Mouse (Mus musculus): ENCODE data around the gene Nop2. TPM values are rescaled to one million over a fixed set of nuclear protein-coding genes. Genes with fewer than 3 reads are reported as not detected.
A peak's percentile ranks its signal among the peaks of the same experiment; 100 is the strongest.

The Nop2 gene
- polyA plus RNA-seq, 1 experiment from 2014 or later: 94.1 TPM

DNA sequence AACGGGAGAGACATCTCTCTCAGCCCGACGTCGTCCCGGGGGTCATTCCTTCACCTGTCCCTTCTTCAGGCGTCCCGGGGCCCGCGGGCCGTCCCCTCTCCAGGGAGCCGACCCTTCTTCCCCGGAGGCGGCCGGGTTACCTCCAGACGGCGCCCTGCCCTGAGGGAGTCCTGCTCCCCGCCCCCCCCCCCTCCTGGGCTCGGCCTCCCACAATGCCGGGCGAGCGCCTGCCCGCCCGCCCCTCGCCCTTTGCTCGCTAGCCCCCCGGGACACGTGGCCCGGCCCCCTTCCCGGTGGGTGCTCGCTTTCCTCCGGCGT is 35.5 kb upstream of the Nop2 start:
- peak overlapping the region; percentile 100 for H3K4me3 ChIP-seq
- no peaks in the 10 kb centered on the region for H3K27me3 ChIP-seq (replicated peaks; ENCODE audit: low read depth, poor library complexity, severe bottlenecking)
- WGBS: under 1% methylated on average over 27 of the region's 32 CpGs
- no peaks in the 10 kb centered on the region for H3K9me3 ChIP-seq
- peaks cover 41% of the 10 kb centered on the region for H3K36me3 ChIP-seq (replicated peaks)
- H3K27ac ChIP-seq (replicated peaks): peak overlapping the region; percentile 96
- H3K4me1 ChIP-seq: peaks cover 55% of the 10 kb centered on the region
- DNase-seq (ENCODE audit: low spot score): no peak

DNA sequence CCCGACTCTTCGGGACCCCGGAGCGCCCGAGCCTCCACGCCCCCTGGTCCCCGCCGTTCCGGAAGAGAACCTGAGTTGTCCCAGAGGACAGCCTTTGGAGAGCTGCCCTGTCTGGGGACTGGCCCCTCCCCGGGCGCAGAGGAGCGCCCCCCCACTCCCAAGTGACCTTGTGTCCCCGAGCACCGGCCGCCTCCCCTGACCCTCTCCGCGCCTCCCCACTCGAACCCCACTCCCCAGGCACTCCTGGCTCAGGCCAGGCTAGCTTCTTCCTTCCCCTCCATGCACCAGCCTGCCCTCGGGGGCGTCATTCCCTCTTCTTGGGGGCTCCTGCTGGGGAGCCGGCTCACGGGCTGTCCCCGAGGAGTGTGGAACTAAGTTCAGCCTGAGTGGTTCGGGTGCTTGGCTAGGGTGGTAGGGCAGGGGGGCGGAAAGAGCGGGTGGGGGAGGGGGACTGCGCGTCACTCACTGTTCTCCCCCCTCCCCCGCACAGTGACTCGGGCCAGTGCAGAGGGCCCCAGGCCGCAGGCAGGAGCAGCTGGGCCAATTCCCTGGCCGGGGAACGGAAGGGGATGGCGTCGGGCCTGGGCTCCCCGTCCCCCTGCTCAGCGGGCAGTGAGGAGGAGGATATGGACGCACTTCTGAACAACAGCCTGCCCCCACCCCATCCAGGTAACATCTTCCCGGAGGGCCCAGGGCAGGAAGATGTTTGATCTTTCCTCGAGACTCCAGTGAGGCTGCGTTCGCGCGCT is 34.9 kb upstream of the Nop2 start:
- H3K4me3 ChIP-seq: peak overlapping the region; percentile 100
- peaks cover 46% of the 10 kb centered on the region for H3K36me3 ChIP-seq (replicated peaks)
- H3K4me1 ChIP-seq: peaks cover 59% of the 10 kb centered on the region
- WGBS: under 1% methylated on average over 44 of the region's 44 CpGs
- peak; percentile 79 for DNase-seq (ENCODE audit: low spot score)
- H3K9me3 ChIP-seq: no peaks in the 10 kb centered on the region
- H3K27me3 ChIP-seq (replicated peaks; ENCODE audit: low read depth, poor library complexity, severe bottlenecking): no peaks in the 10 kb centered on the region
- peak overlapping the region; percentile 96 for H3K27ac ChIP-seq (replicated peaks)

DNA sequence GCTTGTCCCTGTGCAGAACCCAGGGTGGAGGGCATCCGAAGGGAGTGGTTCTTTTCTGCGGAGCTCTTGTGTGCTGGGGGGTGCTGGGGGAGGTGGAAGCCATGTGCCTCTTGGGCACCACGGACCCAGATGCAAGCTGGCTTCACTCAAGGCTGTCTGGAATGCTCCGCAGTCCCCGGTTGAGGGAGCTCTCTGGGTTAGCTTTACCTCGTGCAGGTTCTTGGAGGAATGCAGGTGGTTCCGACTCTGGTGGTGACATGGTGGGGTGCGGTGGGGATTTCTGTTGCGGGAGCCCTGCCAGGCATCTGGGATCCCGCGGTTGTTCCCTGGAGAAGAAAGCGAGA is 34.4 kb upstream of the Nop2 start:
- no peaks in the 10 kb centered on the region for H3K9me3 ChIP-seq
- no peak for DNase-seq (ENCODE audit: low spot score)
- WGBS: 2% methylated on average over 12 of the region's 12 CpGs
- peak overlapping the region; percentile 96 for H3K27ac ChIP-seq (replicated peaks)
- peaks cover 52% of the 10 kb centered on the region for H3K36me3 ChIP-seq (replicated peaks)
- peaks cover 59% of the 10 kb centered on the region for H3K4me1 ChIP-seq
- H3K27me3 ChIP-seq (replicated peaks; ENCODE audit: low read depth, poor library complexity, severe bottlenecking): no peaks in the 10 kb centered on the region
- peak overlapping the region; percentile 100 for H3K4me3 ChIP-seq

DNA sequence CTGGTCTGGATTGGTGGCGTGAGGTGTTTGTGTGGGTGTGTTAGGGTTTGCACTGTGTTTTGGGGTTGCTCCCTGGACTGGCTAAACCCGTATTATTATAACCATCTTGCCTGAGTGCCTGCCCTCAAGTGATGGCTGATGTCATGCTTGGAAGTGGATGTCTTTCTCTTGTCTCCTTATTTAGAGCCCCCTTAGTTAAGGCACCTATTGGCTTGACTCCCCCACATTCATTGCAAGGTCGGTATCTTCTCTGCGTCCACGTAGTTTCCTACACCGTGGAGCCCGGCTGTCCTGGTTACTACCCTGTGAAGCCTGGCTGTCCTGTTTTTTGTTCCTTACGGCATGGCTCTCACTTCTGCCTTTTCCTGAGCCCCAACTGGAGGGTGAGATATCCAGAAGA is 33.8 kb upstream of the Nop2 start:
- WGBS: 68% methylated on average over 8 of the region's 8 CpGs
- no peak for DNase-seq (ENCODE audit: low spot score)
- peak overlapping the region; percentile 100 for H3K4me3 ChIP-seq
- H3K4me1 ChIP-seq: peaks cover 59% of the 10 kb centered on the region
- peaks cover 58% of the 10 kb centered on the region for H3K36me3 ChIP-seq (replicated peaks)
- H3K27me3 ChIP-seq (replicated peaks; ENCODE audit: low read depth, poor library complexity, severe bottlenecking): no peaks in the 10 kb centered on the region
- peak overlapping the region; percentile 96 for H3K27ac ChIP-seq (replicated peaks)
- H3K9me3 ChIP-seq: no peaks in the 10 kb centered on the region

DNA sequence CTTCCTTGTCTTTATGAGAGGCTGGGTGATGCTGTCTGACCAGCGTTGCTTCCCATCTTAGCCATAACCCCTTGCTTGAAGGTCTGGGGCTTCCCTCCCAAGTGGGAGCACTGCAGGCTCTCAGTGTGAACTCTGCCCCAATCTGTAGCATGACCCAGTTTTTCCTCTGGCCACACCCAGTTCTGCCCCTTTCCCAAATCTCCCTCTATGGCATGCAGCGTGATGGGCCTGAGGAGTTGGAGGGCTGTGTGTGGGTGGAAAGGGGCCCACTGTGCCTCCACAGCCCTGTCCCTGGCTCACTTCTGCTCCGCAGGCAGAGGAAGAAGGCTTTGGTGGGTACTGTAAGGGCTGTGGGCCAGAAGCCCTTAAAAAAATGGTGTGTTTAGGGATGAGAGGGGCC is 33.2 kb upstream of the Nop2 start:
- no peaks in the 10 kb centered on the region for H3K9me3 ChIP-seq
- no peak for DNase-seq (ENCODE audit: low spot score)
- H3K27ac ChIP-seq (replicated peaks): peak overlapping the region; percentile 58
- H3K36me3 ChIP-seq (replicated peaks): peaks cover 64% of the 10 kb centered on the region
- H3K4me3 ChIP-seq: peak overlapping the region; percentile 100
- no peaks in the 10 kb centered on the region for H3K27me3 ChIP-seq (replicated peaks; ENCODE audit: low read depth, poor library complexity, severe bottlenecking)
- peaks cover 59% of the 10 kb centered on the region for H3K4me1 ChIP-seq
- 67% methylated on average over 3 of the region's 3 CpGs for WGBS

DNA sequence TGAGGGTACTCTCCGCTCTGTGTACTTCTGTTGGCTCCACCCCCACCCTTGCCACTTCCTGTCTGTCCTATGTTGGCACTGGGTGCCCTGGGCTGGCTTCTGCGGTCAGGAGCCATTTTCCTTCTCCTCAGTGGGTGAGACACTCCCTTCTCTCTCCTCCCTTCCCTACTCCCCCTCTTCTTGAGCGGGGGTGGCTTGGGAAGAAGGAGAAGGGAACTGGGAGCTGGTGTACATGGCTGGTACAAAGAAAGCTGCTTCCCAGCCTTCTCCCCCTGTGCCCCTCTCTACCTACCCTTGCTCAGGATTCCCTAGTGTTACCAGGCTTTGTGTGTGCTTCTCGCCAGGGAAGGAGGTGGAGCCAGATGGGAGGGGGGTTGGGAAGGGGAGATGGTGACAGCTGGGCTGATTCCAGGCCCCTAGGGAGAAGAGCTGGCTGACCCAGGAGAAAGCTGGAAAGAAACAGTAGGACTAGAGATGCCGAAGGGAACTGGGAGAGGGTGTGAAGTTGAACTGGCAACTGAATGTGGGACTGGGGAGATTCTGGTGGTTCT is 32.2 kb upstream of the Nop2 start:
- Histone ChIP-seq H3K27ac (replicated peaks) (peak overlapping the region; percentile 58), H3K4me3 (peak overlapping the region; percentile 100), H3K36me3 (replicated peaks) (peaks cover 74% of the 10 kb centered on the region), H3K27me3 (replicated peaks; ENCODE audit: low read depth, poor library complexity, severe bottlenecking) (no peaks in the 10 kb centered on the region), H3K4me1 (peaks cover 59% of the 10 kb centered on the region), H3K9me3 (no peaks in the 10 kb centered on the region)
- no peak for DNase-seq (ENCODE audit: low spot score)
- WGBS: 58% methylated on average over 5 of the region's 5 CpGs

DNA sequence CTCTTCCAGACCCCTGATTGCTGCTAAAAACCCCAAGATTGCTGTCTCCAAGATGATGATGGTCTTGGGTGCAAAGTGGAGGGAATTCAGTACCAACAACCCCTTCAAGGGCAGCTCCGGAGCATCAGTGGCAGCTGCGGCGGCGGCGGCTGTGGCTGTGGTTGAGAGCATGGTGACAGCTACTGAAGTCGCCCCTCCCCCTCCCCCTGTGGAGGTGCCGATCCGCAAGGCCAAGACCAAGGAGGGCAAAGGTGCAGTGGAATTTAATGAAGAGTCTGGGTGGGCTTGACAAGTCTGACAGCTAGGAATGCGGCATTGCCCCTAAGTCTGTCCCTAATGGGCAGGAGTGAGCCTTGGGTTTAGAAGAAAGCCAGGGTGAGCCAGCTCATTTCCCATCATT is 30.3 kb upstream of the Nop2 start:
- peaks cover 49% of the 10 kb centered on the region for H3K4me1 ChIP-seq
- DNase-seq (ENCODE audit: low spot score): no peak
- peaks cover 93% of the 10 kb centered on the region for H3K36me3 ChIP-seq (replicated peaks)
- H3K27ac ChIP-seq (replicated peaks): no peak overlapping the region
- H3K9me3 ChIP-seq: no peaks in the 10 kb centered on the region
- WGBS: 83% methylated on average over 9 of the region's 9 CpGs
- H3K27me3 ChIP-seq (replicated peaks; ENCODE audit: low read depth, poor library complexity, severe bottlenecking): no peaks in the 10 kb centered on the region
- H3K4me3 ChIP-seq: no peak overlapping the region

DNA sequence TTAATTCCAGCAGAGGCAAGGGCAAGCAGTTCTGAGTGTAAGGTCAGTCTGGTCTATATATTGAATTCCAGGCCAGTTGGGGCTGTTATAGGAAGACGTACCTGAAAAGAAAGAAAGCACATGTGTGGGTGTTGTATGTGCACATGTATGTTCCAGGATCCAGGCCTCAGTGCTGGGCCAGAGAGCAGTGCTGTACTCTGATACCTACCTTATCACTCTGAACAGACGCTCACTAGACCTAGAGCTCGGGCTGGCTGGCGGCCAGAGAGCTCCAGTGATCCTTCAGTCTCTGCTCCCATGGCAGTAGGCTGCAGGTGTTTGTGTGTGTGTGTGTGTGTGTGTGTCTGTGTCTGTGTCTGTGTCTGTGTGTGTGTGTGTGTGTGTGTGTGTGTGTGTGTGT is 27.5 kb upstream of the Nop2 start:
- Histone ChIP-seq H3K27ac (replicated peaks) (no peak overlapping the region), H3K4me1 (peaks cover 22% of the 10 kb centered on the region), H3K36me3 (replicated peaks) (peaks cover 100% of the 10 kb centered on the region), H3K4me3 (no peak overlapping the region), H3K9me3 (no peaks in the 10 kb centered on the region), H3K27me3 (replicated peaks; ENCODE audit: low read depth, poor library complexity, severe bottlenecking) (no peaks in the 10 kb centered on the region)
- DNase-seq (ENCODE audit: low spot score): no peak
- 96% methylated on average over 4 of the region's 4 CpGs for WGBS

DNA sequence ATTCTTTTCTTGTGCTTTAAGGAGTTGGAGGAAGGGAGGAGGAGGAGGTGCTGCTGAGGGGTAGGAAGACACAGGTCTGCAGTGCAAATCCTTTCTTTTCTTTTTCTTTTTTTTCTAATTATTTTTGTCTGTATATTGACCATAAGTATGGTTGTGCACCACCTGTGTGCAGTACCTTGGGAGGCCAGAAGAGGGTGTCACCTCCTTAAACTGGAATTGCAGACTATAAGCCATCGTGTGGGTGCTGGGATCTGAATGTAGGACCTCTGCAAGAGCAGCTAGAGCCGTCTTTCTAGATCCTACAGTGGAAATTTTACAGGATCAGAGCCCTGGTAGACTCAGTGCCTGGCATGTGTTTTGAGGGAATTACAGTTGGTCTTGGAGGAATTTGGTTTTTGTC is 24.0 kb upstream of the Nop2 start:
- Histone ChIP-seq H3K9me3 (no peaks in the 10 kb centered on the region), H3K36me3 (replicated peaks) (peaks cover 100% of the 10 kb centered on the region), H3K4me1 (no peaks in the 10 kb centered on the region), H3K27ac (replicated peaks) (no peak overlapping the region), H3K27me3 (replicated peaks; ENCODE audit: low read depth, poor library complexity, severe bottlenecking) (no peaks in the 10 kb centered on the region), H3K4me3 (no peak overlapping the region)
- 89% methylated on average over 2 of the region's 2 CpGs for WGBS
- no peak for DNase-seq (ENCODE audit: low spot score)

DNA sequence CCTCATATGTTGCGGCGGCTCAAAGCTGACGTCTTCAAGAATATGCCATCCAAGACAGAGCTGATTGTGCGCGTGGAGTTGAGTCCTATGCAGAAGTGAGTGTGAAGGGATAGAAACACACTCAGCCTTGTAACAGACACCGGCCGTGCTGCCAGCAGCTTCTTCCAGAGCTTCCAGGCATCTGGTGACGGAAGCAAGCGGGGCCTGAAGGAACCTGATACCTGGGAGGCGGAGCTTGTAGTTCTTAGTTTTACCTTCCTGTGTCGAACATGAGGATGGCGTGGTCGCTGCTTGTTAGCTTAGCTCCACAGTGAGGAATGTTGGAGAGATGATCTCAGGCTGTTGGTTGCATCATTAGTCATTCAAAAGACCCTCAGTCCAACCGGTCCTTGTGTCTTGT is 22.3 kb upstream of the Nop2 start:
- 82% methylated on average over 14 of the region's 14 CpGs for WGBS
- H3K27ac ChIP-seq (replicated peaks): no peak overlapping the region

DNA sequence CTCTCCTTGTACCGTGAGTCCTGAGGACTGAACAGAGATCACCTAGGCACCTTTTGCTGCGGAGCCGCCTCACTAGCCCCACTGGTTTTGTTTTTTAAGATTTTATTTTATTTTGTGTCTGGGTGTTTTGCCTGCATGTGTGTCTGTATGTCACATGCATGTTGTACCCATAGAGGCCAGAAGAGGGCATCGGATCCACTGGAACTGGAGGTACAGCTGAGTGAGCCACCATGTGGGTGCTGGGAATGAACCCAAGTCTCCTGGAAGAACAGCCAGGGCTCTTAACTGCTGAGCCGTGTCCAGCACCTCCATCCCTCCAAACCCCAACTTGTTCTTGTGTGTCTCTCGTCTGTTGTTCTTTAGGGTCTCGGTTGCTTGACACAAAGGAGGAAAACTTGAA is 20.8 kb upstream of the Nop2 start:
- WGBS: 91% methylated on average over 7 of the region's 7 CpGs
- Histone ChIP-seq H3K27ac (replicated peaks) (no peak overlapping the region), H3K9me3 (no peaks in the 10 kb centered on the region), H3K36me3 (replicated peaks) (peaks cover 100% of the 10 kb centered on the region), H3K4me3 (no peak overlapping the region), H3K4me1 (no peaks in the 10 kb centered on the region), H3K27me3 (replicated peaks; ENCODE audit: low read depth, poor library complexity, severe bottlenecking) (no peaks in the 10 kb centered on the region)
- DNase-seq (ENCODE audit: low spot score): peak; percentile 58

More for the DNA sequence above, 22.3 kb upstream of the Nop2 start:
- H3K4me1 ChIP-seq: no peaks in the 10 kb centered on the region
- DNase-seq (ENCODE audit: low spot score): no peak
- H3K27me3 ChIP-seq (replicated peaks; ENCODE audit: low read depth, poor library complexity, severe bottlenecking): no peaks in the 10 kb centered on the region
- peaks cover 100% of the 10 kb centered on the region for H3K36me3 ChIP-seq (replicated peaks)
- no peak overlapping the region for H3K4me3 ChIP-seq
- H3K9me3 ChIP-seq: no peaks in the 10 kb centered on the region

DNA sequence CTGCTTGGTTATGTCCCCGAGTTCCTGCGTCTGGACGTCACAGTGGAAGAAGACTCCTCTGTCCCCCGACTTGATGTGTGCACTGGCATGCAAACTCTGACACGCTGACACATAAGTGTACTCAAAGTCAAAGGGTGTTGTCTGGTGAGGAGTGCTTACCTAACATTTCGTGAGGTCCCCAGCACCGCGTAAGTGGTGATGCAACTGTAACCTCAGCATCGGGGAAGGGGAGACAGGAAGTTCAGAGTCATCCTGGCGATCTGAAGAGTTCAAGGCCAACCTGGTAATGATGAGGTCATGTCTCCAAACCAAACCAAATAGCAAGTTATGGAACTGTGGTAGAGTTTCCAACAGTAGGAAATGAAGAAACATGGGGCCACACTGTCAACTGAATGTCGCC is 19.2 kb upstream of the Nop2 start:
- no peak overlapping the region for H3K27ac ChIP-seq (replicated peaks)
- H3K4me1 ChIP-seq: no peaks in the 10 kb centered on the region
- peaks cover 100% of the 10 kb centered on the region for H3K36me3 ChIP-seq (replicated peaks)
- no peaks in the 10 kb centered on the region for H3K9me3 ChIP-seq
- 95% methylated on average over 11 of the region's 11 CpGs for WGBS
- no peak overlapping the region for H3K4me3 ChIP-seq
- DNase-seq (ENCODE audit: low spot score): no peak
- no peaks in the 10 kb centered on the region for H3K27me3 ChIP-seq (replicated peaks; ENCODE audit: low read depth, poor library complexity, severe bottlenecking)

DNA sequence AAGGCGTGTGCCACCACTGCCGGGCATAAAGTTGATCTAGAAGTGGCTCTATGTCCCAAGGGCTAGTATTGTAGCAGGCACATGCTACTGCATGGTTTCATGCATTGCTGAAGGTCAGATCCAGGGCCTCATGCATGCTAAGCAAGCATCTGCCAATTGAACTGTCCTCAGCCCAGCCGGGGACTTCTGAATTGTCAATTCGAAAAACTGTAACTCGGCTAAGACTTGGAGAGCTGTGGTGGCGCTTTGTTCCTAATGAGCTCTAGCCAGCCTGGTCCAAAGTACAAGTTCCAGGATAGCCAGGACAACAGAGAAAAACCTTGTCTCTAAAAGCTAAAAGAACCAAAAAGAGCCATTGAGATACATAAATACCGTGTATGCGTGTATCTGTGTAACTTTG is 12.3 kb upstream of the Nop2 start:
- H3K36me3 ChIP-seq (replicated peaks): peaks cover 100% of the 10 kb centered on the region
- WGBS: 94% methylated on average over 8 of the region's 8 CpGs
- no peaks in the 10 kb centered on the region for H3K27me3 ChIP-seq (replicated peaks; ENCODE audit: low read depth, poor library complexity, severe bottlenecking)
- no peaks in the 10 kb centered on the region for H3K9me3 ChIP-seq
- DNase-seq (ENCODE audit: low spot score): no peak
- H3K4me3 ChIP-seq: no peak overlapping the region
- H3K27ac ChIP-seq (replicated peaks): no peak overlapping the region
- no peaks in the 10 kb centered on the region for H3K4me1 ChIP-seq
